Mouse (Mus musculus): ENCODE results near the gene Timeless. TPM values are rescaled to one million over a fixed set of nuclear protein-coding genes. Genes with fewer than 3 reads are reported as not detected.

The Timeless gene
- polyA plus RNA-seq, 1 experiment from 2014 or later, result 17.8 TPM

DNA sequence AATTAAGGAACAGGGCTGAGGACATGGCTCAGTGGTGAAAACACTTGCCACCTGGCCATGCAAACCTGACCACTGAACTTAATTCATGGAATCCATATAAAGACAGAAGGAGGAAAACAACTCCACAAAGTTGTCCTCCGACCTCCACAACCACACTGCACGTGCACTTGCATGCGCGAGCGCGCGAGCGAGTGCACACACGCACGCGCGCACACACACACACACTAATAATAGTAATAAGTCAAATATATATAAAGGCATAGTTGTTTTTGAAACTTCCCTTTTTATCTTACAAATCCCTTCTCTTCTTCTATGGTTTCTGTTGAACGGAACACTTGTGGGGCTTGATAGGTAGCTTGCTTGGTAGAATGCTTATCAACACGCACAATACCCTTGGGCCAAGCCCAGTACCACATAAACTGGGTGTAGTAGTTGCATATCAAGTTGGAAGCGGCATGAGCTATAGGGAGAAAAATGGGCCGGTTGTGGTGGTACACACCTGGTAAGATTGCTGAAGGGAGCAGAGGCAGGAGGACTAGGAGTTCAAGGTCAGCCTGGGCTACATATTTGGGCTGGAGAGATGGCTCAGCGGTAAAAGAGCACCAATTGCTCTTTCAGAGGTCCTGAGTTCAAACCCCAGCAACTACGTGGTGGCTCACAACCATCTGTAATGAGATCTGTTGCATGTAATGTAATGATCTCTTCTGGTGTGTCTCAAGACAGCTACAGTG, 13.3 kb upstream of the Timeless start:
- ATAC-seq (replicated peaks), result no peak
- Histone ChIP-seq H3K4me1 (no peaks in the 10 kb centered on the region), H3K9ac (no peak overlapping the region), H3K27ac (no peak overlapping the region), H3K4me2 (no peak overlapping the region), H3K27me3 (replicated peaks) (no peaks in the 10 kb centered on the region), H3K4me3 (no peak overlapping the region), H3K36me3 (replicated peaks) (no peaks in the 10 kb centered on the region), H3K9me3 (no peaks in the 10 kb centered on the region)
- WGBS, result 95% methylated on average over 18 of the region's 18 CpGs

DNA sequence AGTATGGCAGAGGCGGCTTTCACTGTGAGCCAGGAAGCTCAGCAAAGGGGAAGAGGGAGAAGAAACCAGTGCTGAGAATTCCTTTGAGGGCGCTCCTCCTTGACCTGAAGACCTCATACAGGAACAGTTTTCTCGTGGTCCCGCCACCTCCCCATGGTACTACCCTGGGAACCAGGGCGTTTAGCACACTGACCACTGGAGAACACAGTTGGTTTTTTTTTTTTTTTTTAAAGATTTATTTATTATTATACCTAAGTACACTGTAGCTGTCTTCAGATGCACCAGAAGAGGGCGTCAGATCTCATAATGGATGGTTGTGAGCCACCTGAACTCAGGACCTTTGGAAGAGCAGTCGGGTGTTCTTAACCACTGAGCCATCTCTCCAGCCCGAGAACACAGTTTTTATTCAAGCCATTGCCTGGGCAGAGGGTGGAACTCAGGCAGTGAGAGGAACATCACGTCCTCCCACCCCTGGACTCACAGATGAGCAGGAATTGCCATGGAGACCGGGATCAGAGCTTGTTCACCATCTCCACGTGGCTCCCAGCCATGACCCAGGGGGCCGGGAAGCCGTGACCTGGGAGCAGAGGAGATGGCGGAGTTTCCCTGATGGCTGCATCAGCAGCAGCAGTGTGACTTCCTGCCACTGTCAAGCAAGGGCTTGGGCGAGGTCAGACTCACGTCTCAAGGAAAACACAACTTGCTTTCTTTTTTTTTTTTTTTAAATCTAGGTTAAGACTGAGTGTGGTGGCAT, 10.2 kb upstream of the Timeless start:
- no peaks in the 10 kb centered on the region for H3K4me1 ChIP-seq
- no peak overlapping the region for H3K4me2 ChIP-seq
- WGBS, result 67% methylated on average over 16 of the region's 16 CpGs
- no peak overlapping the region for H3K27ac ChIP-seq
- ATAC-seq (replicated peaks), result no peak
- no peaks in the 10 kb centered on the region for H3K36me3 ChIP-seq (replicated peaks)
- no peaks in the 10 kb centered on the region for H3K27me3 ChIP-seq (replicated peaks)
- H3K4me3 ChIP-seq, result no peak overlapping the region
- H3K9ac ChIP-seq, result no peak overlapping the region
- H3K9me3 ChIP-seq, result no peaks in the 10 kb centered on the region

DNA sequence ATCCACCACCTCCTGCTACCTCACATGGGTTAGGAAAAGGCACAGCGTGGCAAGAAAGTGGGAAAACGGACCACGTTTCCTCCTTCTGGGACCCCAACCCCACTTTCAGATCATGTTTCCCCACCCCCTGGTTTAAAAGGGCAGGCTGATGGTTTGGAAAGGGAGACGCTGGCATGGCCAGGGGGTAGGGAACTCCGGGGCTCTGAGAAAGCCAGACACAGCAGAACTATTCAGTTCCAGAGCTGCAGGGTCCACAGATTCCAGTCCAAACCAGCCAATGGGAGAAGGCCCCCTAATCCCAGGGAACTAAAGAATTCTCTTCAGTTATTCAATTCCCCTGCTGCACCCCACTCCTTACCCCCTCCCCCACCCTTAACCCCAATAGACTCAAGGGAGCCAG, 6.8 kb upstream of the Timeless start:
- ATAC-seq (replicated peaks), result no peak
- H3K27me3 ChIP-seq (replicated peaks), result no peaks in the 10 kb centered on the region
- no peaks in the 10 kb centered on the region for H3K4me1 ChIP-seq
- WGBS, result 31% methylated on average over 5 of the region's 5 CpGs
- no peak overlapping the region for H3K4me3 ChIP-seq
- no peak overlapping the region for H3K4me2 ChIP-seq
- no peaks in the 10 kb centered on the region for H3K36me3 ChIP-seq (replicated peaks)
- H3K9ac ChIP-seq, result no peak overlapping the region
- no peak overlapping the region for H3K27ac ChIP-seq
- no peaks in the 10 kb centered on the region for H3K9me3 ChIP-seq

DNA sequence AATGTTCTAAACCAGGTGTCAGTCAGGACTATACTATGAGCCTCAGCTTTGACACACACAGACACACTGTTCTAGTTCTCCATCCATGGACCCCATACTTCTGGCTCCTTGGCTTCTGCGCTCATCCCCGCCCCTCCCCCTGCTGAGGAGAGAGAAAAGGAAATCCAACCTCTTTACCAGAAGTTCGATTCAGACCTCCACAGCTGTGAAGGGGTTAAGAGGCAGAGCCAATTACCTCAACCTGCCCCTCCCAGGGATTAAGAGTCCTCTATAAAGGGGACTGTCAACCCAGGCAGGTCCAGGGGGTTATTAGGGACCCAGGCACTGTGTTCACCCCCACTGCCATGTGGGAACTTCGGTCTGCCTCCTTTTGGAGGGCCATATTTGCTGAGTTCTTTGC, 6.3 kb upstream of the Timeless start, which contains the start of gene Mip:
Mip (plus strand) TSS at position 301 of the 400 bp plus-strand sequence.
- no peak within 1 kb of the TSS for H3K27ac ChIP-seq
- ATAC-seq (replicated peaks), result no peak
- WGBS, result 31% methylated on average over 4 of the region's 4 CpGs
- H3K4me1 ChIP-seq, result no peaks in the 10 kb centered on the region
- no peak within 1 kb of the TSS for H3K9ac ChIP-seq
- no peaks in the 10 kb centered on the region for H3K9me3 ChIP-seq
- no peaks in the 10 kb centered on the region for H3K27me3 ChIP-seq (replicated peaks)
- H3K36me3 ChIP-seq (replicated peaks), result no peaks in the 10 kb centered on the region
- H3K4me2 ChIP-seq, result no peak within 1 kb of the TSS
- no peak within 1 kb of the TSS for H3K4me3 ChIP-seq

DNA sequence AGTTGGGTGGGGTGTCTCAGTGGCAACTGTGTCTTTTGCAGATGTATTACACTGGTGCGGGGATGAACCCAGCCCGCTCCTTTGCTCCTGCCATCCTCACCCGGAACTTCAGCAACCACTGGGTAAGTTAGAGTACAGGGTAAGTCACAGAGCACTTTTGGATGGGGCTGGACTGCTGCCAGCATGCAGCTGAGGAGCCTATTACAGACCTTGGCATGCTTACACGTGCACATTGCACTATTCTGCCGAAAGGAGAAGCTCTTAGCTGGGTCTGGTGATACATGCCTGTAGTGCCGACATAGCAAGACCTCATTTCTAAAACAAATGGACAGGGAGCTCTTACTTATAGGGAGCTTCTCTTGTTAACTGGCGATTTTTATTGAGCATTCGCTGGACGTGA, 4.3 kb upstream of the Timeless start:
- Histone ChIP-seq H3K4me3 (no peak overlapping the region), H3K4me2 (no peak overlapping the region)

DNA sequence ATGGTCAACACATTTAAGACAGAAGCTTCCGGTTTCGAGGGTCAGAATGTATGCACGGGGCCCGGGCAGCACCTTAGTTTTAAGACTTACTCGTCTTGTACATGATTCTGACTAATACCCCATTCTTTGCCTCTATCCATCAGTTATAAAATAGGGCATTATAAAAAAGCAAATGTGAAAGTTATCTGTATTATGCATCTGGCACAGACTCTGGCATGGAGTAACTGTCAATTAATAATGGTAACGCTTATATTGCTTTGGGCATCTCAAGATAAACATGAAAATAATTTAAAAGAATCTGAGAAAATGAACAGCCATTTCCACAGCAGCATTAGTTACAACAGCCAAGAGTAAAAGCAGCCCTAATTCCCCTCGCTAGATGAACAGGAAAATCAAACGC, 3.9 kb upstream of the Timeless start:
- Histone ChIP-seq H3K9ac (no peak overlapping the region), H3K27me3 (replicated peaks) (no peaks in the 10 kb centered on the region), H3K4me3 (no peak overlapping the region), H3K27ac (no peak overlapping the region), H3K9me3 (no peaks in the 10 kb centered on the region), H3K36me3 (replicated peaks) (no peaks in the 10 kb centered on the region), H3K4me2 (no peak overlapping the region), H3K4me1 (peaks cover 12% of the 10 kb centered on the region)
- no peak for ATAC-seq (replicated peaks)
- WGBS, result 95% methylated on average over 8 of the region's 8 CpGs

More for the DNA sequence above, 4.3 kb upstream of the Timeless start:
- Histone ChIP-seq H3K9me3 (no peaks in the 10 kb centered on the region), H3K36me3 (replicated peaks) (no peaks in the 10 kb centered on the region), H3K9ac (no peak overlapping the region), H3K4me1 (peaks cover 8% of the 10 kb centered on the region), H3K27me3 (replicated peaks) (no peaks in the 10 kb centered on the region), H3K27ac (no peak overlapping the region)
- 84% methylated on average over 9 of the region's 9 CpGs for WGBS
- ATAC-seq (replicated peaks), result no peak

DNA sequence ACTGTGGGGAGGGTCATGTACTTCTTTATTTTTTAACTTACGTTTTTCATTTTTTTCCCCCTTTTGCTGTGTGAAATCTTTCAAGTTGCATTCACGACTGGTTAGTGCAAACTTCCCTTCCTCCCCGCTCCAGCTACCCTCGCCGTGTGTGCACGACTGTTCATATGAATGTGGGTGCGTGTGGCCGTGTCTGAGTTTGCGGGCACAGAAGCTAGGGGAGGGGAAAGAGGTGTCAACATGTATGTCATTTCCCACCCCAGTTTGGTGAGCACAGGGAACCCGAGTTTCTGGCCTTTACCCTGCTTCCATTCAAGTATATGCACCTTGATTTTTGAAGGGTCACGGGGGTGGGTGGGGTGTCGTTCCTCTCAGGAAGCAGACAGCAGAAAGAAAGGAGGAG, 1.3 kb upstream of the Timeless start:
- WGBS, result 86% methylated on average over 12 of the region's 12 CpGs
- H3K4me1 ChIP-seq, result peaks cover 12% of the 10 kb centered on the region
- no peak for ATAC-seq (replicated peaks)
- no peak overlapping the region for H3K9ac ChIP-seq
- H3K4me2 ChIP-seq, result no peak overlapping the region
- no peaks in the 10 kb centered on the region for H3K27me3 ChIP-seq (replicated peaks)
- H3K4me3 ChIP-seq, result no peak overlapping the region
- H3K27ac ChIP-seq, result no peak overlapping the region
- no peaks in the 10 kb centered on the region for H3K9me3 ChIP-seq
- H3K36me3 ChIP-seq (replicated peaks), result no peaks in the 10 kb centered on the region

DNA sequence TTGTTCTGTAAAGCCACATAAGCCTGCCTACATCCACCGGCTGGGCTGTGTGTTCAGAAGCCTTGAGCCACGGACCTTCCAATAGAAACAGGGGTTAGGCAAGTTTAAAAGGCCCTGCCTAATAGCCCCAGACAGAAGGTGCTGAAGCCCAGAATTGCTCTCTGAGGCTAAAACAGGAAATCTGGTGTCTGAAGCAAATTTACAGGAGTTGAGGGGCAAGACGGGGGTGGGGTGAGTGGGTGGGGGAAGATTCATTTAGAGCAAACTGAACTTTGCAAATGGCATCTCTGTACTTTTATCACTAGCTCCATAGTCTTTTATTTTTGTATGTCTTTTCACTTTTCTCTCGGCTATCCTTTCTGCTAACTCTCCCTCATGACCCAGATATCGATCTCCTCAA, 719 bp upstream of the Timeless start:
- H3K27ac ChIP-seq, result no peak overlapping the region; the same call in 1 of the 2 replicates
- peak overlapping the region; percentile 95 for H3K4me3 ChIP-seq
- no peak for ATAC-seq (replicated peaks)
- no peaks in the 10 kb centered on the region for H3K36me3 ChIP-seq (replicated peaks)
- no peaks in the 10 kb centered on the region for H3K27me3 ChIP-seq (replicated peaks)
- H3K9me3 ChIP-seq, result no peaks in the 10 kb centered on the region
- H3K9ac ChIP-seq, result peak overlapping the region; percentile 83; the same call in 1 of the 2 replicates
- H3K4me1 ChIP-seq, result peaks cover 12% of the 10 kb centered on the region
- WGBS, result 17% methylated on average over 5 of the region's 5 CpGs
- peak overlapping the region; percentile 60 for H3K4me2 ChIP-seq

DNA sequence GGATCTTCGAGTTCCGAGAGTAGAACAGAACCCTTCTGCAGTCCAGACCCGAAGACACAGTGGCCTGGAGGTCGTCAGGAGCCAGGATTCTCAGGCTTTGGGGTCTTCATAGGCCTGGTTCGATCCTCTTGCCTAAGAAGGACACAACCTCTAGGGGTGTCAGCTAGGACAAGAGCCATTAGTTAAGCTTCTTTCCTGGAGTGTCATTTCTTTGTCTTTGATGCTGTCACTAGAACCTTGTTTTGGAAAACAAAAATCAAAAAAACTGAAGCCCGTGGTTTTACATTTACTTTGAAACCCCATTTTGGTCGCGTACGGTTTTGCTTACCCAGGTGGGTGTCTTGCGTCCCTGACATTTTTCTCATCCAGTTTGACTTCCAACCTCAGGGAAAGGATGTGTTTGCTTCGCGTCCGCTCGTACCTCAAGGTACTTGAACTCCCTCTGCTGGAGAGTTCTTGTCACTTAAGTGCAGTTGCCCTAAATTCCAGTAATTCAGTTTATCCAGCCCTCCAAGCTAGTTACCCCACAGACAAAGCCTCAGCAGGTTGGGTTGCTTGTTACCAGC, 638 bp downstream of the Timeless start:
- WGBS, result under 1% methylated on average over 14 of the region's 14 CpGs
- Histone ChIP-seq H3K9me3 (no peaks in the 10 kb centered on the region), H3K4me1 (peaks cover 12% of the 10 kb centered on the region), H3K36me3 (replicated peaks) (no peaks in the 10 kb centered on the region), H3K4me3 (peak overlapping the region; percentile 95), H3K27ac (peak overlapping the region; percentile 93), H3K9ac (peak overlapping the region; percentile 83), H3K4me2 (peak overlapping the region; percentile 60), H3K27me3 (replicated peaks) (no peaks in the 10 kb centered on the region)
- ATAC-seq (replicated peaks), result peak; percentile 56

DNA sequence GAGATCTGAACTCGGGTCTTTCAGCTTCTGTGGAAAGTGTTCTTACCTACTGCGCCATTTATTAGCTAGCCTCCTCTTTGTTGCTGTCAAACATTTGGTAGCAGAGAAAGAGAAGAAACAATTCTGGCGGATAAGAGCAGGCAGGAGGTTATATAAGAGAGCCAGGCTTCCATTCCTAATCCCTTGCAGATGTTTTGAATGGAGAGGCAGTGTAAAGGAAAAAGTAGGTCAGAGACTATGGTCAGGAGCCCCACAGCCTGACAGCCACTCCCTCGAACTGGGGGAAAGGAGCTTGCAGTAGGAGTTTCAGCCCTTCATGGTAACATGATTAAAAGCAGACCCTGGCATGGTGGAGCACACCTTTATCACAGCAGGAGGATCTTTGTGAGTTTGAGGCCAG, 4.5 kb downstream of the Timeless start:
- 49% methylated on average over 4 of the region's 4 CpGs for WGBS
- H3K27ac ChIP-seq, result no peak overlapping the region
- no peak overlapping the region for H3K4me3 ChIP-seq
- no peaks in the 10 kb centered on the region for H3K9me3 ChIP-seq
- ATAC-seq (replicated peaks), result no peak
- H3K4me2 ChIP-seq, result no peak overlapping the region
- 0 out of 2 replicates have a peak, but pooled peaks cover 4% of the 10 kb centered on the region for H3K36me3 ChIP-seq (replicated peaks)
- peaks cover 14% of the 10 kb centered on the region for H3K4me1 ChIP-seq
- no peak overlapping the region for H3K9ac ChIP-seq
- H3K27me3 ChIP-seq (replicated peaks), result no peaks in the 10 kb centered on the region

DNA sequence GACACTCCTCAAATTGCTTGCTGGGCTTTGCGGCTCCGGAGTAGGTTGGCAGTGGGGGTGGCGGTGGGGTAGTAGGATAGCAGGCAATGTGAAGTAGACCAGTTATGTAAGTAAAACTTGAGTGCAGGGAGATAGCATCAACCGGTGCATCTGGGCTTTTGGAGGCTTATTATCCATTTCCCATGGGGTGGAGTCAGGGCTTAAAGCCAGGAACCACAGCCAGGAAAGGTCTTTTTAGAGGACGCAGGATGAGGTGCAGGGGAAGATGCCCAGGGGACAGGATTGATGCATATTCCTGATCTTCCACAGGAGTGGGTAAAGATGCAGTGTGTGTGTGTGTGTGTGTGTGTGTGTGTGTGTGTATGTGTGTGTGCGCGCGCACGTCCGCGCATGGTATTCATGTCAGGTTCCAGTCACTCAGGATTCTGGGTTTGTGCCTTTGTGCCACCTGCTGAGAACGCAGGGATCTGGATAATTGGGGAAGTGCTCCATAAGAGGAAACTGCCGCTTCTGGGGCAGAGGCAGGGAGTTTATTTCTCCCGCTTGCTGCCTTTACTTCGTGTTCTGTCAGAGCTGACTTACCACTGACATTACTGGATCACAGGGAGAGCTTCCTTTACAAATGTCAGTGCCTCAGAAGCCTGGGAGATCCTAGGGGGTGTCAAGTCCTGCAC, 6.1 kb downstream of the Timeless start:
- no peaks in the 10 kb centered on the region for H3K9me3 ChIP-seq
- H3K27me3 ChIP-seq (replicated peaks), result no peaks in the 10 kb centered on the region
- H3K4me3 ChIP-seq, result no peak overlapping the region
- 0 out of 2 replicates have a peak overlapping the region, but pooled peaks have one; percentile 11 for H3K27ac ChIP-seq
- WGBS, result 70% methylated on average over 15 of the region's 15 CpGs
- peaks cover 5% of the 10 kb centered on the region; the same call in 1 of the 2 replicates for H3K36me3 ChIP-seq (replicated peaks)
- no peak overlapping the region for H3K4me2 ChIP-seq
- H3K4me1 ChIP-seq, result peaks cover 7% of the 10 kb centered on the region; the same call in 1 of the 2 replicates
- no peak overlapping the region for H3K9ac ChIP-seq
- no peak for ATAC-seq (replicated peaks)

DNA sequence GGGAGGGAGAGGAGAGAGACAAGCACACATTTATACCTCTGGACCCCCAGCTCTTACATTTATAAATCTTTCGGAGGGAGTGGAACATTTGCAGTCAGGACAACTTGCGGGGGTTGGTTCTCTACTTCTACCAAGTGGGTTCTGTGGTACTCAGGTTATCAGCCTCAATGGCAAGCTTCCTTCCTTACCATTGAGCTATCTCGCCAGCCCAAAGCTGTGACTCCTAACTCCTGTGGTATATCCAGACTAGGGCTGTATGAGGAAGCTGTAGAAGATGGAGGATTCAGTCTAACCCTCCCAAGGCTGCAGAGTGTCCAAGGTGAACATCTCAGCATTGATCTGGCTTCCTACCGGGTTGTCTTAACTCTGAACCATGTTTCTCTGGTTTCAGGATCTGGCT, 7.3 kb downstream of the Timeless start:
- Histone ChIP-seq H3K4me2 (no peak overlapping the region), H3K4me3 (no peak overlapping the region), H3K36me3 (replicated peaks) (peaks cover 8% of the 10 kb centered on the region; the same call in 1 of the 2 replicates), H3K9ac (no peak overlapping the region), H3K9me3 (no peaks in the 10 kb centered on the region), H3K27ac (no peak overlapping the region), H3K27me3 (replicated peaks) (no peaks in the 10 kb centered on the region), H3K4me1 (0 out of 2 replicates have a peak, but pooled peaks cover 6% of the 10 kb centered on the region)
- 97% methylated on average over 4 of the region's 4 CpGs for WGBS
- no peak for ATAC-seq (replicated peaks)

All from midbrain, embryonic 15.5 days (tissue).